Mouse (Mus musculus) erythroblast, embryonic 14.5 days (primary cell): ENCODE data around the gene Agmo.

Experiments used
- GATA1 ChIP-seq: IDR thresholded peaks from 2 replicates; pipeline ENCODE4 v1.6.1; 2012; ENCODE audit warnings: low read length, inconsistent platforms, mixed read lengths
- TAL1 ChIP-seq: IDR thresholded peaks from 3 replicates; pipeline ENCODE4 v1.6.1; 2012; ENCODE audit warnings: low read length, inconsistent platforms, mixed read lengths

GRCm38 (mm10) chr12:37402541-37402940 is 161.1 kb downstream of the Agmo start:
- no peak for TF ChIP-seq GATA1
- TF ChIP-seq TAL1: no peak
